Mouse (Mus musculus) cerebellum, adult 11-12 months (tissue): ENCODE measurements around the gene Polr2a.
"Not testable (repeated sequence)": the region's sequence is repeated elsewhere in the genome, so short reads cannot be mapped to it uniquely, and the experiment has no call there.

Experiments
- DNase-seq: peaks from one replicate; pipeline ENCODE4 v3.0.0; 2022

Gene Polr2a

DNA sequence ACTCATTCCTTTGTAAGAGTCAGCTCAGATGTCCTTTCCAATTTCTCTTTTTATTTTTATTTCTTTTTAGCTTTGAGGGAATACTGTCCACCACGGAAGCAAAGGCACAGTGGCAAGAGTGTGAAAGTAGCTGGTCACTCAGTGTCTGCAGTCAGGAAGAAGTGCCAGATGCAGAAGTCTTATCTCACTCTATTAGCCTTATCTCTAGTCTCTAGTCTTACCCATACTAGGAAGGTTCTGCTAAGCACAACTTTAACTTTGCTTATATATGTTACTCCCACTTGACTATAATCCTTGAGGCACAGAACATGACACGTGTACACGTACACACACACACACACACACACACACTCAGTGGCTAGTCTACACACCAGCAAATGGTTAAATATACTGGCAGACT, 6.8 kb downstream of the Polr2a start:
- no peak for DNase-seq

DNA sequence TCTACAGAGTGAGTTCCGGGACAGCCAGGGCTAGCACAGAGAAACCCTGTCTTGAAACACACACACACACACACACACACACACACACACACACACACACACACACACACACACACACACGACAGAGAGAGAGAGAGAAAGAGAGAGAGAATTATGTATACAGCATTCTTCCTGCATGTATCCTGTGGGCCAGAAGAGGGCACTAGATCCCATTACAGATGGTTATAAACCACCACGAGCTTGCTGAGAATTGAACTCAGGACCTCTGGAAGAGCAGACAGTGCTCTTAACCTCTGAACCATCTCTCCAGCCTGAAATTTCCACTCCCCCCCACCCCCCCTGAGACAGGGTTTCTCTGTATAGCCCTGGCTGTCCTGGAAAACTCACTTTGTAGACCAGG, 27.0 kb downstream of the Polr2a start:
- not testable (repeated sequence) for DNase-seq

DNA sequence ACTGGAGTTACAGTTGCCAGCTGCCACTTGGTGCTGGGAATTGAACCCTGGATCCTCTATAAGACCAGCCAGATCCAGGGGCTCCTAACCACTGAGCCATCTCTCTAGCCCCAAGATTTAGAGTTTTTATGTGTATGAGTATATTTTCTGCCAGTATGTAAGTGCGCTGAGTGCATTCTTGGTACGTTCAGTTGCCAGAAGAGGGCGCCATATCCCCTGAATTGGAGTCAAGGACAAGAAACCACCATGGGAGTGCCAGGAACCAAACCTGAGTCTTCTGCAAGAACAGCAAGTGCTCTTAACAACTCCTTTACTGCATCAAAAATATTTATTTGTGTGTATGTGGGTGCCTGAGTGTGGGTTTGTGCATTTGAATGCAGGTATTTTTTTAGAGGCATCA, 29.4 kb downstream of the Polr2a start:
- DNase-seq = no peak

DNA sequence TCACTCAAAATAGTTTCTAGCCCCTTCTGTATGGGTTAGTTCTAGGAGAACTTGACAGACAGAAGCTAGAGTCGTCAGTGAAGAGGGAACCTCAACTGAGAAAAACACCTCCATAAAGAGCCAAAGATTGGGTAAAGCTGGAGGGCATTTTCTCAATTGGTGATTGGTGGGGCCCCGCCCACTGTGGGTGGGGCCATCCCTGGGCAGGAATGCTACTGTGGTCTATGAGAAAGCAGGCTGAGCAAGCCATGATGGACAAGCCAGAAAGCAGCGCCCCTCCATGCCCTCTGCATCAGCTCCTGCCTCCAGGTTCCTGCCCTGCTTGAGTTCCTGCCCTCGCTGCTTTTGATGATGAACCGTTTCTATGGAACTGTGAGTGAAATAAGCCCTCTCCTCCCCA, 32.5 kb downstream of the Polr2a start:
- DNase-seq = no peak

DNA sequence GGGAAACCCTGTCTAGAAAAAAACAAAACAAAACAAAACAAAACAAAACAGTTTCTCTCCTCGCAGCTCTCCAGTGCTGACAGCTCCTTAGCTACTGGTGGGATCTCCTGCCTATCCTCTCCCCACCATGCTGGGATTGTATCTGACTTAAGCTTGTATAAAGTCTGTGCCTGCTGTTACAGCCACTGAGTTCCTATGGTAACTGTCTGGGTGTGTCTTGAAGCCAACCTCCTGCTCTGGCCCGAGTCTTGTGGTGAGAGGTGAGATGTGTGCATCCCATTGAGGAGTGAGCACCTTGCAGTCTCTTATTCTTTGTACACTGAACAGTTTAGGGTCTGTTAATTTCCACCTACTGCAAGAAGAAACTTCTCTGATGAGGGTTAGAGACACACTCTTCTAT, 35.4 kb downstream of the Polr2a start:
- DNase-seq = no peak

DNA sequence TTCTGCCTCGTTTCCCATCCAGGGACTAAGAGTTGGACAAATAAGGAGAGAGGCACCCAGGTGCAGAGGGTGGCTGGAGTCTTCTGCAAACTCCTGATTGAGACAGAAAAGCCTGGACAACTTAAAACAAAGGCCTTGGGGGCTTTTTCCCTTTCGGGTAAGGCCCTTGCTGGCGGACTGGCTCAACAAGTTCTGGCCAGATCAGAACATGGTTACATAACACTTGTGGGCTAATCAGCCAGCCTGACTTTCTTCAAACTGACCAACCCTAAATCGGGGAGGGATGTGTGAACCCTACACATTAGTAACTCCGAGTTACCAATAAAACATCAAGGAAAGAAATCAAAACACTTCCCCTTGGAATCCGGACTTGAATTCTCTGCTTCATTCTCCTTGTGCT, 37.6 kb downstream of the Polr2a start:
- DNase-seq = no peak

DNA sequence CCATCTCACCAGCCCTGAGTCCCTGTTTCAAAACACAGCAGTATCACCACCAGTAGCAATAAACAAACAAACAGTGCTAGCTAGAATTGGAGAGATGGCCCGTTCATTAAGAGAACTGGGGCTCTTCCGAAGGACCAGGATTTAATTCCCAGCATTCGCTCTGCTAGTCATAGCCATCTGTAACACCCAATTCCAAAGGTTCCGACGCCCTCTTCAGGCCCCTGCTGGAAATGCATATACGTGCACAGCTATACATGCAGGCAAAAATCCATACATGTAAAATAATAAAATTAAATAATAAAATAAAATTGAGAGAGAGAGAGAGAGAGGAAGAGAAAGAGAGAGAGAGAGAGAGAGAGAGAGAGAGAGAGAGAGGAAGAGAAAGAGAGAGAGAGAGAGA, 39.0 kb downstream of the Polr2a start:
- DNase-seq = no peak

DNA sequence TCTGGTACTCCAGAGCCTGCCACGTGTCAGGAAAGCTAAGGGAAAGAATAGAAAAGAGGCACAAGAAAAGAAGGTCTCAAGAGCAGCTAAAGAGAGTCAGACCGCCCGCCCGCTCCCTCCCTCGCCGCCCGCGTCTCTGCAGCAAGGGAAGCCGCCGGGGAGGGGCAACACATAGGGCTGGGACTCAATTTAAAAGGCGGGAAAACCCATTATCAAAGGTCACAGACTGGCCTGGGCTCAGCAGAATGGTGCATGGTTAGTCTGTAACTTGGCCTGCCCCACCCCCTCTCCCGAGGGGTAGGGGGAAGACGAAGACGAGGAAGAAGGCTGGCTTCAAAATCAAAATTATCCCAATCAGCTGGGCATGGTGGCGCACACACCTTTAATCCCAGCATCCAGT, 39.8 kb downstream of the Polr2a start:
- no peak for DNase-seq

DNA sequence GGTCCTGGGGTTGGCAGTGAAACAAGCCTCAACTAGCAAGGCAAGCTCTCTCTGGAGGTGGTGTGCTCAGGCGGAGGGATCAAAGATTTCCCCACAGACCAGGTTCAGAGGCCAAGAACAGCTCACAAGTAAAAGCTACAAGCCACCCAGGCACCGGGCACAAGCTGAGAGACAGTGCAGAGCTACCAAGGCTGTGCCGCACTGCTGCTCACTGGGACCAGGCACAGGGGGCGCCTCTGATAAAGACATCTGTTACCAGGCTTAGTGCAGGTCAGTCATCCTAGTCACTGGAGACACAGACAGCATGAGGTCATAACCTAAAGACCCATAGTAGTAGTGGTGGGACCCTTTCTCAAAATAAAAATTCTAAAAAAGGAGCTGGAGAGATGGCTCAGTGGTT, 41.5 kb downstream of the Polr2a start:
- no peak for DNase-seq

DNA sequence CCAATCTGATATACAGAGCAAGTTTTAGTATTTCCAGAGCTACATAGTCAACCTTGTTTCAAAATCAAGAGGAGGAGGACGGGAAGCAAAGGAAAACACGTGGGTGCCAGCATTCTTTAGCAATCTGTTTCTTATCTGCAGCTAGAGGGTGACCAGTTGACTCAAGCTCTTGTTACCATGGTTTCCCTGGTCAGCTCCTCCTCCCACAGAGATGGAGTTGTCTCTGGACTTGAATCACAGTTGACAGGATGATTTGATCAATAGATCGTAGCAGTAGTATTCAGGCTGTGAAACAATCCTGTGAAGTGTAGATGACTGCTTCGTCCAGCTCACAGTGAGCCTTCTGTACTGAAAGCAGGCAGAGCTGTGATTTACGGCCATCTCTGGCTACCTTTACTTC, 42.5 kb downstream of the Polr2a start:
- no peak for DNase-seq

DNA sequence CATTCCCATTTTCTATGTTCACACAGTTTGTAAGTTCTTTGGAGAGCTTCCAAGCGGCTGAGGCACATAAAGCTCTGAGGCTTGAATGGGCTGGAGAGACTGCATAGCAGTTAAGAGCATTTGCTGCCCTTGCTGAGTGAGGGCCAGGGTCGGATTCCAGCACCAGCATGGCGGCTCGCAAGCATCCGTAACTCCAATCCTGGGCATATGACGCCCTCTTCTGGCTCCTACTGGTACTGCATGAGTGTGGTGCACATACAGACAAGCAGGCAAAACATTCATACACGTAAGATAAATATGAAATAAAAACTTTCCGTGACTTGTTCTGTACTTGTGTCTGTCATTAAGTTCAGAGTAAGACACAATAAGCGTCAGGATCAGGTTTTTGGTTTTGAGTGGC, 43.0 kb downstream of the Polr2a start:
- DNase-seq = no peak

DNA sequence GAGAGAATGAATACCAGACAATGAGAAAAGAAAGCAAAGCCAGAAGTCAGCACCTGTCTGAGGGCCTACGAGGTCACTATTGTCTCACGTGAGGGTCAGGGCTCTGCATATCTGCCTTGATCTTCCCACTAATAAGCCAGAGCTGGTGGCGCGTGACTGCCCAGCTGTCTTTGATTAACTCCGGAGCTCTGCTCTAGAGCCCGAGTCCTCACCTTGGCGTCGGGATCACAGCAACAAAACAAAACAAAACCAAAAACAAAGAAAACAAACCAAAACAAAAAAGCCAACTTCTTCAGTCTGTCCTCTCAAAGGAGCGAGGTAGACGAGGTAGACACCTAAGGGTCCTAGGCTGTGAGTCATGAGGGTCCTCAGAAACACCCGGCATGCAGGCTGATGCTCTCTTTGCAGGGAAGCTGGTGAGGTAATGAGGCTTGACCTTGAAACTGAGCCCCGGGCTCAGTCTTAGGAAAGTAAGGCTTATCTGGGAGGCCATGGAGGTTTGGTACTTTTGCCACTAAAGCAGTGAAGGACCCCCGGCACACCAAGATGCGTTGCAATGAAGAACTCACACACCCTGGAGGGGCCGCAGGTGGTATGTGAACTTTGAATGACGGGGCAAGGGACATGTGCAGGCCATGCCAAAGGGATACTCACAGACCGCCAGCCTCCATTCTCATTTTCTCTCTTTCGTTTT, 43.7 kb downstream of the Polr2a start:
- DNase-seq = no peak

DNA sequence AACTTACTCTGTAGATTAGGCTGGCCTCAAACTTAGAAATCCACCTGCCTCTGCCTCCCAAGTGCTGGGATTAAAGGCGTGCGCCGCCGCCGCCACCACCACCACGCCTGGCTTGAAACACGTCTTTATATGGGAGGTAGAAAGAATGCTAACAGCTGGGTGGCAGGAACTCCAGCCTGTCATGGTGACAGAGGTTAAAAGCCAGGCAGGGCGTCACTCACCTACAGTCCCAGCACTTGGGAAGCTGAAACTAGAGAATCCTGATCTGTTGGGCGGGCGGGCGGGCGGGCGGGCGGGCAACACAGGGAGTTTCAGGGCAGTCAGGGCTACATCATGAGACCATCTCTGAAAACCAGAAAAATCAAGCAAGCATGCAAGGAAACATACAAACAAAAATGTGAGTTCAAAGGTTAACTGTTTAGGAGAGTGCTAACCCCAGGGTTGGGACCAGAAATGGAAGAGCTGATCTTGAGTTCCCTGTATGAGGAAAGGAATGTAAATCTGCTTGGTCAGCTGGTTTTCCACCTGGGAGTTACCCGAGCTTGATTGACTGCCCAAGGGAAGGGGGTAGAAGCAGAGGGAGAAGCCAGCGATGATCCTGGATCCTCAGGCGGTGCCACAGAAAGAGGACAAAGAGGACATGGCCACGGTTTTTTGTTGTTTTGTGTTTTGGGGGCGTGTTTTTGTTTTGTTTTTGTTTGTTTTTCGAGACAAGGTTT, 45.3 kb downstream of the Polr2a start:
- no peak for DNase-seq

DNA sequence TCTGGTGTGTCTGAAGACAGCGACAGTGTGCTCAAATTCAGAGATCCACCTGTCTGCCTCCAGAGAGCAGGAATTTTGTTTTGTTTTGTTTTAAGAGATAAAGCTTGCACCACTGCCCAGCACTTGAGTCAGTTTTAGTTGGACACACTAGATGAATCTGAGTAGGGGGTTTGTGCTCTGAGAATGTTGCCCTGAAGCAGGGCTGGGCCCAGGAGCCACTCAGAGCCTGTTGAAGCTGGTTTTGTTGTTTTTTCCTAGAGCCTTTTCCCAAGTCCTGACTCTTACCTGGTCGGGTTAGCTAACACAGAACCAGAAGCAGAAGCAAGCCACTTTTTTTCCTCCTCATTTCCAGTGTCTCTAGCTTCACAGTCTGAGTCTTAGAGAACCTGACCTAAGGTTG, 47.4 kb downstream of the Polr2a start:
- DNase-seq = no peak

DNA sequence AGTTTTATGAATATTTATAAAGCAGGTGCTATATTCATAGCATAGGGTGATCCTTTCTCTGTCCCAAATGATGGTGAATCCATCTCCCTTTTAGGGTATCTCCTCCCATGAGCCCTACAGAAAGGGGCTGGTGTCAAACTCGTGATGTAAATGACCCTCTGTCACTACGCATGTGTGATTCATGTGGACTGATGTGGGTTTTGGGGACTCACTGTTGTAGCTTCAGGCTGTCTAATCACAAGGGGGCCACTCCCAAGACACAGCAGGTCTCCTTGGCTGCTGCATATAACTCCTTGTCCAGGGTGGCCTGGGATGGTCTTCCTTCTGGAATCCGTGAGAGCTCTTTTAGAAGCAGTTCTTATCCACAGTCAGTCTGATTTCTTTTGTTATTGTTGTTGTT, 48.0 kb downstream of the Polr2a start:
- no peak for DNase-seq

DNA sequence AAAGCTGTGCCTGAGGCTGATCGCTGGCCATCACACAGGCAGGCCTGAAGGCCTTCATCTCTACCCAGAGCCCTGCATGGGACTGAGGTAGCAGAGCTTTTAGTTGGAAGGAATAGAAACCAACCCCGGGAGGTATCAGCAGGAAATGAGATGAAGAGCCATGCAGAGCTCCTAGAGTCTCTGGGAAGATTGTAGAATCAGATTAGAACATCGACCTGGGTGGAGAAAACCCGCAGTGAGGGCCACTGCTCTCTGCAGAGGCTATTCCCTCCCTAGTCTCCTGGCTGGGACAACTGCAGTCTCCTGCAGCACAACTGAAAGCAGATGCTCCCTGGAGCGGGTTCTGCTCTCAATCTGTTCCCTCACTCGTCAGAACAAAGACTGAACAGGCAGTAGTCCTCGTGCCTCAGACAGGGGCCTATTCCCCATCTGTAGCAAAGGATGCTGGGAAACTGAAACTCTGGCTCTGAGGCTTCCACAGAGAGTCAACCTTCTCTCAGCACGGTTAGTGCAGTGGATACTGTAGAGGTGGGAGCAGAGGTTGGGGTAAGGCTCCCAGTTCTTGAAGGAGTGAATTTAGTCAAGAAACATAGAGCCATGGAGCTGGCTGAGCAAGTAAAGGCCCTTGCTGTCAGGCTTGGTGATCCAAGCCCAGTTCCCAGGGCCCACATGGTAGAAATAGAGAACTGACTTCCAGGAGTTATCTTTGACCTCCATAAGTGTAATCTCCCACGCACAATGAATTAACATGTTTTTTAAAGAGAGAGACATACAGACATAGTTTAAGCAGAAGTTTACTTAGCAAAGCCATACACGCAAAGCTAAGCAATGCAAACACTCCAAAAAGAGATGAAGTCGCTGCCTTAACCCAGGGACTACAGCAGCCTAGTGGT, 48.6 kb downstream of the Polr2a start:
- DNase-seq = no peak

DNA sequence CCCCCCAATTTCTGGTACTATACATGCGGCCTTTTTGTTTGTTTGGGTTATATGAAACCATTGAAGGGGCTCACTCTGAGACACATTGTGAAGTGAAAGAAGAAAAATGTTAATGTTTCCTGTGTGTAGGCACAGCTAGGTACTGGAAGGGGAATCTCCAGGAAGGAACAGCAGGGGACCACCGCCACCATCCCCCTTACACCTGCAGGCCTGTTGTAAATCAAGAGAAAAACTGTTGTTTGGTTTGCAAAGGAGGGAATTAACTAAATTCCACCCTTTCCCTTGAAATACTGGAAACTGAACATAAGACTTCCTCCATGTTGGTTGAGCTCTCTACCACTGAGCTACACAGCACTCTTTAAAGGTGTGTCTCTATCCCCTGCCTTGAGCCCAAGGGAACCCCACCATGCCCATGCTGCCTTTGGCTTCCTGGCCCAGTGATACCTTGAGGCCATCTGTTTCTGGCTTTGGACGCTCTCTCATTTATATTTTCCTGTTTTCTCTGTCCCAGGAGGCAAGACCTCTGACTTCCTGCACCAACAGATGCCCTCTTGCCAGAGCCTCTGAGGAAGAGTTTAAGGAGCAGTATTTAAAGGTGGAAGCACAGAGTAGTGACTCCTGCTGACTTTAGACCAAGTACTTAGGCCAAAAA, 49.7 kb downstream of the Polr2a start:
- no peak for DNase-seq

DNA sequence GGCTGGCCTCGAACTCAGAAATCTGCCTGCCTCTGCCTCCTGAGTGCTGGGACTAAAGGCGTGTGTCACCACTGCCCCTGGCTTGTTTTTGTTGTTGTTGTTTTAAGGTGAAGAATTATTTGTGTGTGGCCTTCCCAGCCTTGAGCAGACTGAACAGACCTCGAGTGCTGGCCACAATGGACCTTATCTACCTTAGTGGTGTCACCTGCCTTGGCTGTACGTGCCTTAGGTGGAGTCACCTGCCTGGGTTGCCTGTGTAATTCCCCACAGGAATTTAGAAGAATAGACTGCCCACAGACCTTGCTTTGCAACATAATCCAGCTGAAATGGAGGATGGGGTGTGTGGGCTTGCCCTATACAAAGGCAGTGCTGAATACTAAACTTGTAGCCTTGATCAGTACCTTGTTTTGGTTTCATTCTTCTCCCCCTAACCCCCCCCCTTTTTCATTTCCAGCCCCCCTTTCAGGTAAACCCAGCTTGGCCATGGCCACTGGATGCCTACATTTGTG, 50.5 kb downstream of the Polr2a start:
- no peak for DNase-seq

DNA sequence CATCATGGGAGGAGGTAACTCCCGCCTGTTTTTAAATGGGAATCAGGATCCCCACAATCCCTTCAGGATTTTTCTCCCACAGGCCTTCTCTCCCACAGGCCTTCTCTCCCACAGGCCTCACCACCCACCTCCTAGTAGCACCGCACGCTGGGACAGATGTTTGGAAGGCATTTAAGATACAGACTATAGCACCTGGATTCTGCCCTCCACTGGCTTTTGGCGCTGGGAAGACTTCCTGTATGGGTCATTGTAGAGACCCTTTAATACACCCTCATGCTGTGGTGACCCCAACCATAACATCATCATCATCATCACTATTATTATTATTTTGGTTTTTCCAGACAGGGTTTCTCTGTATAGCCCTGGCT, 51.0 kb downstream of the Polr2a start:
- DNase-seq = no peak

DNA sequence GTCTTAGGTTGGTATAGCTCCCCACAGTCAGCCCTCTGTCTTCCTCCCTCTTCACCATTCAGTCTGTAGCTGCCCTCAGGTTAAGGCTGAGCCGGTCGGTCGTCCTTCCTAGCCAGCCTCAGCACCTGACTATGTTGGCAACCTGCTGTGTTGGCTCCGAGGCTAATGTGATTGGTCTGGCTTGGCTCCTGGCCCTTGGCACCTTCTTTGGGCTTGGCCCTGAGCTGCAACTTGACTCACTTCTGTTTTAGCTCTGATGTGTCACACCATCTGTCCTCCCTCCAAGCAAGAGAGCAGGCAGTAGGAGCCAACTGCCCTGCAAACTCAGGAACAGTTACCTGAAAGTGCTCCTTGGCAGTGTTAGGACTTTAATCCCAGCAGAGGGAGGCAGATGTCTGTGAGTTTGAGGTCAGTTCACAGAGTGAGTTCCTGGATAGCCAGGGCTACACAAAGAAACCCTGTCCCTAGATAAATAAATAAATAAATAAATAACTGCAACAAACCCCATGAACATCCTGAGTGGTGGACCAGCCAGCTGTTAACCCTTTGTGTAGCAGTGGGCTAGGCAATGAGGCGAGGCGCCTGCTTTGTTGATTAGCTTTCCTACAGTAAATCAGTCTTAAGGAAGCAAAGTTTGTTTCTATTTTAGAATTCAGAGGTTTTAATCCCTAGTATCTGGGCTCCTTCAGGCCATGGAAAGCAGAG, 51.5 kb downstream of the Polr2a start:
- DNase-seq = peak; percentile 98

DNA sequence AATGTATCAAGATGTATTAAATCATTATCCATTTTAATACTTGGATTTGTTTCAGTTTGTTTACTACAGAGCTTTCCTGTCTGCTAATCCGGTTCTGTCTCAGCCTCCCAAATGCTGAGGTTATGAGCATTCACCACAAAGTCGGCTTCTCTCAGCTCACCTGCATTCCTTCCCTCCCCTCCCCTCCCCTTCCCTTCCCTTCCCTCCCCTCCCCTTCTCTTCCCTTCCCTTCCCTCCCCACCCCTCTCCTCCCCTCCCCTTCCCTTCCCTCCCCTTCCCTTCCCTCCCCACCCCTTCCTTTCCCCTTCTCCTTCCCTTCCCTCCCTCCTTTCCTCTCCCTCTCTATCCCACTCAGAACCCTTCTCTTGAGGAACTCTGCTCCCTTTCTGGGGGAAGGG, 53.8 kb downstream of the Polr2a start:
- DNase-seq = no peak

DNA sequence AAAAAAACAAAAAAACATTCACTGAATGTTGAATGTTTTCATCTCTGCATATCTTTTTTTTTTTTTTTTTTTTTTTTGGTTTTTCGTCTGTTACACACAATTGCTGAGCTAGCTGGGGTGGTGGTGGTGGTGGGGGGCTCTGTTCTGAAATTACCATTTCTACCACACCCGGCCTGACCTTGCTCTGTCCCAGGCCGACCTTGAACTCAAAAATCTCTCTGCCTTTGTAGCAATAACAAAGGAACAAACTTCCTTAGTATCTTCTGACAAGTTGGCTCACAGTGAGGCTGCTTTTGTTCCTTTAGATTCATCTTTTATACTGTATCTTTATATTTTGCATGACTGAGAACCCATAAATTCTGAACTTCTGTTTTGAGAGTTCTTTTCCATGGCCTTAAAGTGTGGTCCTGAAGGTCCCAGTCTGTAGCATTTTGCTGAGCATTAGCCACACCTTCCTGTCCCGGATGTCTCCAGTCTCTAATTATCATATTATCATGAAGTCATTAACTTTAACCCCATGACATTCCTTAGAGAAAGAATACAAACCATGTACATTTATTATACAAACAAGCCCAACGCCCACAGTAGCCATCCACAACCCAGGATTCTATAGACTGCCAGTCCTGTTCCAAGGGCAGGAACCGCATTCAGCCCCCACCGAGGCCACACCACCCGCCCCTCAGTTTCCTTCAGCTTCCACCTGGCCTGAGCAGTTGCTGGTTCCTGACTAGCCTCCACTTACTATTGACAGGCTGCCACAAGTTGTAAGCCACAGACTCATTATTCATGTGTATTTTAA, 54.4 kb downstream of the Polr2a start:
- no peak for DNase-seq
